Mouse (Mus musculus): ENCODE measurements around the gene Rpsa. TPM values are rescaled to one million over a fixed set of nuclear protein-coding genes. Genes with fewer than 3 reads are reported as not detected.
"Not testable (repeated sequence)": the region's sequence is repeated elsewhere in the genome, so short reads cannot be mapped to it uniquely, and the experiment has no call there.

The Rpsa gene
- polyA plus RNA-seq (2012; rRNA removed), result 2,119 and 2,302 TPM in 2 replicates

GRCm38 (mm10) chr9:120127538-120128251, at the start of gene Rpsa:
Gene Rpsa, plus strand, starts transcription at chr9:120127689.
- peak; percentile 85 for DNase-seq (ENCODE audit: low read depth, low spot score)
- under 1% methylated on average over 71 of the region's 72 CpGs for WGBS

GRCm38 (mm10) chr9:120078241-120078640, 49.2 kb upstream of the Rpsa start:
- 83% methylated on average over 3 of the region's 3 CpGs for WGBS

GRCm38 (mm10) chr9:120079901-120080300, 47.6 kb upstream of the Rpsa start:
- DNase-seq (ENCODE audit: low read depth, low spot score), result no peak
- 39% methylated on average over 7 of the region's 7 CpGs for WGBS

More at GRCm38 (mm10) chr9:120078241-120078640, 49.2 kb upstream of the Rpsa start:
- no peak for DNase-seq (ENCODE audit: low read depth, low spot score)

GRCm38 (mm10) chr9:120080546-120081108, 46.9 kb upstream of the Rpsa start:
- 80% methylated on average over 8 of the region's 8 CpGs for WGBS
- no peak for DNase-seq (ENCODE audit: low read depth, low spot score)

DNA sequence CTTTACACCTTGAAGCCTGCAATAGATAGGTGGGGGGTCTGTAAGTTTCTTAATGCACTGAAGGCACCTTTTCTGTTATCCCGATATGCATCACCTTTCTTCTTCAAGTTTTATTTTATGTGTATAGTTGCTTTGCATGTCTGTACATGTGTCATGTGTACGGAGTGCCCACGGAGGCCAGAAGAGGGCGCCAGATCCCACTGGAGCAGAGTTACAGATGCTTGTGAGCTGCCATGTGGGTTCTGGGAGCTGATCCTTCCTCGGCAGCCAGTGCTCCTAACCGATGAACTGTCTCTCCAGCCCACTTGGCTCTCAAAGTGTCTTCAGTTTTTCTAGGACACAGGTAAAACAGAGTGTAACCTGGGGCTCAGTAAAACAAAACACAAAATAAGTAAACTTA, 46.2 kb upstream of the Rpsa start:
- DNase-seq (ENCODE audit: low read depth, low spot score), result no peak
- WGBS, result 75% methylated on average over 6 of the region's 6 CpGs

DNA sequence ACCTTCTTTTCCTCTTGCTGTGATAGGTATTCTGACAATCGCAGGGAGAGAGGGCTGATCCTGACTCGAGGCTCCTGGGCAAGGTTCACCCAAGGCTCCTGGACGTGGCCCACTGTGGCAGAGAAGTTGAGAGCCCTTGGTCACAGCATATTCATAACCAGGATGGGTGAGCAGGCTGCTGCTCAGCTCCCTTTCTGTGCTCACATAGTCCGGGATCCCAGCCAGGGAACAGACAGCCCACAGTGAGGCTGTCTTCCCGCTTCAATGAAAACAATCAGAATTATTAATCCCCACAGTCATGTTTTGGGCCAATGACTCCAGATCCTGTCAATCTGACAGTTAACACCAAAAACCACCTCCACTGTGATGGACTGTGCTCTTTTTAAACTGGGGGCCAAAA, 45.5 kb upstream of the Rpsa start:
- 72% methylated on average over 5 of the region's 5 CpGs for WGBS
- no peak for DNase-seq (ENCODE audit: low read depth, low spot score)

DNA sequence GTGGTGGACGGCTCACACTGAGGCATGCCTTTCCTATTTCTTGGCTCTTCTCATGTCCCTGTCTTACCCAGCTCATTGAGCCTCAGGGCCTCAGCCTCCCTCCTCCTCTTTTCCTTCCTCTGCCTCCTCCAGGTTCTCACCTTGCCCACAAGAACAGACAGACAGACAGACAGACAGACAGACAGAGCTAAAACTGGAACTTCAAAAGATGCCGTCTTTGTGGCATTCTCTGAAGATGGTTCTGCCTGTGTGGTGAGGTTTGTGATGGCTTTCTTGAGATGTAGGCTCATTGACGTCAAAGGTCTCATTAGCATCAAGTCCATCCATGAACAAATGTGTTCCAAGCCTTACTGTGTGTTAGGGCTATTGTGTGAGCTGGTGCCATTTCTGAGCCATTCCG, 44.8 kb upstream of the Rpsa start:
- 82% methylated on average over 4 of the region's 4 CpGs for WGBS
- no peak for DNase-seq (ENCODE audit: low read depth, low spot score)

GRCm38 (mm10) chr9:120083158-120083894, 44.2 kb upstream of the Rpsa start:
- WGBS, result 75% methylated on average over 18 of the region's 18 CpGs

GRCm38 (mm10) chr9:120084406-120084805, 43.1 kb upstream of the Rpsa start:
- 88% methylated on average over 9 of the region's 9 CpGs for WGBS
- no peak for DNase-seq (ENCODE audit: low read depth, low spot score)

More at GRCm38 (mm10) chr9:120083158-120083894, 44.2 kb upstream of the Rpsa start:
- DNase-seq (ENCODE audit: low read depth, low spot score), result no peak

DNA sequence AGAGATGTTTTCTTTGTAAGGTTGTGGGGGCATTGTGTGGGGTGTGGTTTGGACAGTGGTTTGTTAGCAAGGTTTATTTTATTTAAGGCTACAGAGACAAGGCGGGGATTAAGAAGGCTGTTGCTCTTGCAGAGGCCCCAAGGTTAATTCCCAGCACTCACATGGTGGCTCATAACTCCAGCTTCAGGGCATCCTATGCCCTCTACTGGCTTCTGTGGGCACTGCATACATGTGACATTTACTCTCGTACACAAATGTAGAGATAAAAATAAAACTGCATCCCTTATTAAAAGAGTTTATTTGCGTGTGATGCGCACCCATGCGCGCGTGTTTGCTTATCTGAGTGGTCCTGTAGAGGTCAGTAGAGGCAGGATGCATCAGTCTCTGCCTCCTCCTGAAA, 38.4 kb upstream of the Rpsa start:
- 90% methylated on average over 7 of the region's 7 CpGs for WGBS
- DNase-seq (ENCODE audit: low read depth, low spot score), result no peak

DNA sequence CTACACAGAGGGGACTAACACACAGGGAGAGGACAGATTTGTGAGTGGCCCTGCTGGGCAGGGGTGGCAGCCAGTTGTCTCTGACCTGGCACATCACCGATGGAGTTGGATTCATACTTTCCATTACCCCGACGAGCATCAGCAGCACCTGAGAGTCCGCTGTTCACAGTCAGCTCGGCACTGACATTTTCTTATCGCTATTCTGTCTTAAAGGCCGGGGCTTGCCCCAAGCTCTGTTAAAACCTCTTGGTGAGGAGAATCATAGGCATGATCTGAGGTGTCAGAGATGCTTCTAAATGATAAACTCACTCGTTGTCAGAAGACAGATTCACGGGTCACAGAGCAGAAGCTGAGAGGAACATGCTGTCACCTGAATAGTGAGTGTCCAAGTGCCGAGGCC, 36.4 kb upstream of the Rpsa start:
- no peak for DNase-seq (ENCODE audit: low read depth, low spot score)
- 78% methylated on average over 10 of the region's 10 CpGs for WGBS

DNA sequence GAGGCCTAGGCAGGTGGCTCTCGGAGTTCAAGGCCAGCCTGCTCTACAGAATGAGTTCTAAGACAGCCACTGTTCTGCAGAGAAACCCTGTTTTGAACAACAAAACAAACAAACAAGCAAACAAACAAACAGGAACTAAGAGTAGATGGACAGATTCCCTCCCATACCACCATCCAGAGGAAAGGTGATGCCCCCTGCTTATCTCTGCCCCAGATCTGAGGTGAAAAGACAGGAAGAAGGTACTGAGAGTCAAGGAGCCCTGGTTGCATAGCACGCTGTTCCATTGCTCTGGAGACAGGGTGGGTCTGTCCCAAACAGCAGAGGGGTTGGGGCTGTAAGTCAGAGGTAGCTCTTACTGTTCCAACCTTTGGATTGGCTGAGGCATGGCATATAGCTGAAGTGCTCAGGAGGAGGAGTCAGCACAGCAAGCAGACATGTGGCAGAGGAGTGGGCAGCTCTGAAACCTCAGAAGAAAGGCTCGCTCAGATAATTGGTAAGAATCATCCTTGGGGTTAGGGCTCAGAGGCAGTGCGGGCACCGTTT, 35.7 kb upstream of the Rpsa start, which contains the start of gene Ccr8:
Gene Ccr8 (plus strand): TSS at position 419 of the 543 bp plus-strand sequence.
- no peak for DNase-seq (ENCODE audit: low read depth, low spot score)
- 73% methylated on average over 5 of the region's 5 CpGs for WGBS

DNA sequence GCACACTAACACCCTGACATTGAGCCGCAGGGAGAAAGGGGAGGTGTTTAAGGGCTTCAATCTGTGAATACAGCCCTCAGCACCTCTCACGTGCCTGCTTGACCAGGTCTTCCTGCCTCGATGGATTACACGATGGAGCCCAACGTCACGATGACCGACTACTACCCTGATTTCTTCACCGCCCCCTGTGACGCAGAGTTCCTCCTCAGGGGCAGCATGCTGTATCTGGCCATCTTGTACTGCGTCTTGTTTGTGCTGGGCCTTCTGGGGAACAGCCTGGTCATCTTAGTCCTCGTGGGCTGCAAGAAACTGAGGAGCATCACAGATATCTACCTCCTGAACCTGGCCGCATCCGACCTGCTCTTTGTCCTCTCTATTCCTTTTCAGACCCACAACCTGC, 33.8 kb upstream of the Rpsa start:
- DNase-seq (ENCODE audit: low read depth, low spot score), result no peak
- 87% methylated on average over 13 of the region's 13 CpGs for WGBS

- DNase-seq (ENCODE audit: low read depth, low spot score), result no peak
- WGBS, result 38% methylated on average over 7 of the region's 7 CpGs
These were observed 31.6 kb upstream of the Rpsa start for GRCm38 (mm10) chr9:120095886-120096285.

DNA sequence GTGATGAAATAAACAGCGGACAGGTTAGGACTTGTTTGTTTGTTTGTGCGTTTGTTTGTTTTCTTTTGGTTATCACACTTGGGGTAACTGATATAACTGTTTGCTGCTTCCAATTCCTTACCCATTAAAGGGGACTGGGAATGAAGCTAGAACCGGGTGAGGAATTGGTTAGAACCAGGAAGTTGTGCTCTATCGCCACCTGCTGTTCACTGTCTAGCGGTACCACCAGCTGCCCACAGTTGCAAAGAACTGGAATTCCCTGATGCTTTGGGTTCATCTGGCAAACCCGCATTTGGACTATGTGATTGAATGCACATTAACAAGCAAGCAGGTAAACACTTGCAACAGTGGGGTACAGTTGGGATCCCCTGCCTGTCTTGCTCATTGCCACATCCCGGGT, 28.8 kb upstream of the Rpsa start:
- DNase-seq (ENCODE audit: low read depth, low spot score), result peak; percentile 37
- 17% methylated on average over 7 of the region's 7 CpGs for WGBS

- WGBS, result 87% methylated on average over 8 of the region's 8 CpGs
- DNase-seq (ENCODE audit: low read depth, low spot score), result no peak
These were observed 28.2 kb upstream of the Rpsa start for GRCm38 (mm10) chr9:120099304-120099703.

DNA sequence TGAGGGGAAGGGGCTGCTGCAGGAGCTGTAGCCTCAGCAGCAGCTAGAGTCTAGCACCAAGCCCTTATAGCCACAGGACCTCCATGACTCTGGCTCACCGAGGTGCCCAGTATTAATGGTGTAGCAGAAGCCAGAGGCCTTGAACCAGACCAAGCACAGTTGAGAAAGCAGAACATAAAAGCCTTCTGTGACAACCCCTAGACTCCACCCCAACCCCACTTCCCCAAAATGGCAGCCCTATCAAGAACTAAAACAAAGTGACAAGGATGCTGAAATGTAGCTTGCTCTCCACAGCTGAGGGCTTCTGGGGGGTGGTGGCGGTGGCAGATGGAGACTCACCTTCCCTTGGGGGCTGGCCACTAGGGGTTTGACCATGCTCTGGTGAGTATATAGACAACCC, 26.3 kb upstream of the Rpsa start:
- WGBS, result 98% methylated on average over 2 of the region's 2 CpGs
- no peak for DNase-seq (ENCODE audit: low read depth, low spot score)

- 92% methylated on average over 12 of the region's 12 CpGs for WGBS
These were observed 18.5 kb upstream of the Rpsa start for GRCm38 (mm10) chr9:120108953-120109352.

GRCm38 (mm10) chr9:120110211-120111018, 17.1 kb upstream of the Rpsa start, which contains the start of gene Slc25a38:
Gene Slc25a38, plus strand, starts transcription at chr9:120110374.
- 1% methylated on average over 62 of the region's 62 CpGs for WGBS
- DNase-seq (ENCODE audit: low read depth, low spot score), result peak; percentile 82

More at GRCm38 (mm10) chr9:120108953-120109352, 18.5 kb upstream of the Rpsa start:
- not testable (repeated sequence) for DNase-seq (ENCODE audit: low read depth, low spot score)

Measured in large intestine, adult 2 months (tissue).